Mouse (Mus musculus) megakaryocyte, embryonic 14.5 days (primary cell): ENCODE data around the gene Tent4b. TPM values are rescaled to one million over a fixed set of nuclear protein-coding genes. Genes with fewer than 3 reads are reported as not detected.

Experiments used
- H3K27me3 ChIP-seq: replicated peaks from 2 replicates; pipeline ENCODE3; 2012; ENCODE audit warnings: inconsistent platforms
- H3K36me3 ChIP-seq: replicated peaks from 2 replicates; pipeline ENCODE3; 2012; ENCODE audit warnings: low read length, inconsistent platforms, mixed read lengths
- H3K4me1 ChIP-seq: 2 replicates; pipeline ENCODE4 v1.6.1; 2012; ENCODE audit warnings: inconsistent platforms
- H3K4me3 ChIP-seq: replicated peaks from 2 replicates; pipeline ENCODE3; 2012; ENCODE audit warnings: moderate library complexity, mild to moderate bottlenecking, inconsistent platforms
- H3K9me3 ChIP-seq: 2 replicates; pipeline ENCODE4 v1.6.1; 2012; ENCODE audit warnings: inconsistent platforms
- FLI1 ChIP-seq: IDR thresholded peaks from 2 replicates; pipeline ENCODE4 v1.6.1; 2012; ENCODE audit warnings: low read length, inconsistent platforms, mixed read lengths
- GATA1 ChIP-seq: IDR thresholded peaks from 3 replicates; pipeline ENCODE4 v1.6.1; 2012; ENCODE audit warnings: mixed read lengths, low read length, inconsistent platforms, borderline replicate concordance
- polyA plus RNA-seq: library from polyadenylated mRNA; stranded (reverse); fragments of >175 nt; gene quantifications from 2 replicates; pipeline ENCODE4 v1.2.3, GENCODE M21; 2012; ENCODE audit warnings: low replicate concordance; ENCODE audit not compliant: insufficient read depth

Tent4b gene
- polyA plus RNA-seq, 1 experiment: 3.2 TPM

- peaks cover 41% of the 10 kb centered on the region for H3K36me3 ChIP-seq
- H3K9me3 ChIP-seq: no peaks in the 10 kb centered on the region
- peak overlapping the region; percentile 3 for H3K4me3 ChIP-seq
- peaks cover 86% of the 10 kb centered on the region for H3K4me1 ChIP-seq
- H3K27me3 ChIP-seq: no peaks in the 10 kb centered on the region
- TF ChIP-seq GATA1 (no peak), FLI1 (no peak)
Observed at GRCm38 (mm10) chr8:88228286-88228685, 29.3 kb downstream of the Tent4b start.

GRCm38 (mm10) chr8:88228800-88229199, 29.8 kb downstream of the Tent4b start:
- Histone ChIP-seq H3K9me3 (no peaks in the 10 kb centered on the region), H3K36me3 (peaks cover 43% of the 10 kb centered on the region), H3K4me1 (peaks cover 85% of the 10 kb centered on the region), H3K4me3 (peak overlapping the region; percentile 71), H3K27me3 (no peaks in the 10 kb centered on the region)
- no peak for TF ChIP-seq FLI1
- TF ChIP-seq GATA1: no peak

- Histone ChIP-seq H3K4me1 (peaks cover 51% of the 10 kb centered on the region), H3K36me3 (peaks cover 8% of the 10 kb centered on the region), H3K4me3 (no peak overlapping the region), H3K27me3 (no peaks in the 10 kb centered on the region), H3K9me3 (no peaks in the 10 kb centered on the region)
- TF ChIP-seq GATA1 (no peak), FLI1 (no peak)
Observed at GRCm38 (mm10) chr8:88236666-88237065, 37.7 kb downstream of the Tent4b start.

GRCm38 (mm10) chr8:88237606-88238005, 38.6 kb downstream of the Tent4b start:
- no peaks in the 10 kb centered on the region for H3K9me3 ChIP-seq
- peaks cover 12% of the 10 kb centered on the region for H3K36me3 ChIP-seq
- peak overlapping the region; percentile 17 for H3K4me3 ChIP-seq
- peaks cover 54% of the 10 kb centered on the region for H3K4me1 ChIP-seq
- TF ChIP-seq GATA1: no peak
- TF ChIP-seq FLI1: no peak
- no peaks in the 10 kb centered on the region for H3K27me3 ChIP-seq

- Histone ChIP-seq H3K27me3 (no peaks in the 10 kb centered on the region), H3K4me1 (peaks cover 44% of the 10 kb centered on the region), H3K9me3 (no peaks in the 10 kb centered on the region), H3K36me3 (peaks cover 22% of the 10 kb centered on the region), H3K4me3 (no peak overlapping the region)
- TF ChIP-seq GATA1 (no peak), FLI1 (no peak)
Observed at GRCm38 (mm10) chr8:88239277-88239676, 40.3 kb downstream of the Tent4b start.

- Histone ChIP-seq H3K27me3 (no peaks in the 10 kb centered on the region), H3K9me3 (no peaks in the 10 kb centered on the region), H3K4me3 (no peak overlapping the region), H3K4me1 (peaks cover 52% of the 10 kb centered on the region), H3K36me3 (peaks cover 39% of the 10 kb centered on the region)
- TF ChIP-seq GATA1: no peak
- TF ChIP-seq FLI1: no peak
Observed at GRCm38 (mm10) chr8:88241871-88242270, 42.9 kb downstream of the Tent4b start.

GRCm38 (mm10) chr8:88244298-88244697, 45.3 kb downstream of the Tent4b start:
- no peak overlapping the region for H3K4me3 ChIP-seq
- H3K36me3 ChIP-seq: peaks cover 64% of the 10 kb centered on the region
- TF ChIP-seq FLI1 (no peak), GATA1 (no peak)
- H3K27me3 ChIP-seq: no peaks in the 10 kb centered on the region
- H3K9me3 ChIP-seq: no peaks in the 10 kb centered on the region
- H3K4me1 ChIP-seq: peaks cover 43% of the 10 kb centered on the region

- Histone ChIP-seq H3K9me3 (no peaks in the 10 kb centered on the region), H3K4me1 (peaks cover 10% of the 10 kb centered on the region), H3K36me3 (peaks cover 94% of the 10 kb centered on the region), H3K27me3 (no peaks in the 10 kb centered on the region), H3K4me3 (no peak overlapping the region)
- TF ChIP-seq FLI1 (no peak), GATA1 (no peak)
Observed at GRCm38 (mm10) chr8:88252791-88253190, 53.8 kb downstream of the Tent4b start.

GRCm38 (mm10) chr8:88254957-88255356, 55.9 kb downstream of the Tent4b start:
- no peaks in the 10 kb centered on the region for H3K27me3 ChIP-seq

GRCm38 (mm10) chr8:88258024-88258423, 59.0 kb downstream of the Tent4b start:
- no peak for TF ChIP-seq GATA1
- TF ChIP-seq FLI1: no peak
- Histone ChIP-seq H3K36me3 (peaks cover 70% of the 10 kb centered on the region), H3K27me3 (no peaks in the 10 kb centered on the region), H3K4me1 (peaks cover 20% of the 10 kb centered on the region), H3K4me3 (no peak overlapping the region), H3K9me3 (no peaks in the 10 kb centered on the region)

More at GRCm38 (mm10) chr8:88254957-88255356, 55.9 kb downstream of the Tent4b start:
- no peaks in the 10 kb centered on the region for H3K9me3 ChIP-seq
- H3K4me1 ChIP-seq: peaks cover 10% of the 10 kb centered on the region
- H3K4me3 ChIP-seq: no peak overlapping the region
- peaks cover 86% of the 10 kb centered on the region for H3K36me3 ChIP-seq
- TF ChIP-seq GATA1 (no peak), FLI1 (no peak)

GRCm38 (mm10) chr8:88258544-88258943, 59.5 kb downstream of the Tent4b start:
- Histone ChIP-seq H3K4me1 (peaks cover 24% of the 10 kb centered on the region), H3K27me3 (no peaks in the 10 kb centered on the region), H3K36me3 (peaks cover 69% of the 10 kb centered on the region), H3K4me3 (no peak overlapping the region), H3K9me3 (no peaks in the 10 kb centered on the region)
- no peak for TF ChIP-seq GATA1
- no peak for TF ChIP-seq FLI1
